8 mouse cellular contexts compared by ENCODE assay signal in the genomic region with DNA sequence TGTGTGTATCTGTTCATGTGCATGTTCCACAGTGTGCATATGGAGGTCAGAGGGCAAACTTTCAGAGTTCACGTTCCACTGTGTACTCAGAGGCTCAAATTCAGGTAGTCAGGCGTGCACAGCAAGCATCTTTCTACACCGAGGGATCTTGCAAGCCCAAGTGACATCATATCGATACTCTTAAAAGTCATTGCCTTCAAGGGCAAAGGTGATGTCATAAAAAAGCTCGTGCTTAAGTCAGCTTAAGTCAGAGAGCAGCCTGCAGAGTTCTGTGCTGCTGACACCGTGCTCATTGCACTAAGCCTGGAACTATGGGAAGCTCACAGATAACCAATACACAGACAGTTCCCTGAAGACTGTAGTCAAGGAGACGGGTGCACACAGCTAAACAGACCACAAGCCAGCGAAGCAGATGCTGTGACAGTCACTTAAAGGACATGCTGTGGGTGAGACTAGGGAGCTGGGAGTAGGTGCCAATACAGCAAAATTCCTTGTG.
DNase-seq lines count a peak whose midpoint lies in the region; ATAC-seq and TF ChIP-seq lines count a peak whose summit lies in the region.
"Had no signal": no experiment of that assay in that cellular context is flagged by ENCODE, and none has a peak within 500 bp of the region (broad histone marks: within the 10 kb centered on the region; RNA-seq: fewer than 3 reads in every experiment).

No protein-coding gene starts in this region.

- no peak overlapping the region for H3K27ac ChIP-seq in liver, postnatal 0 days (ENCODE audit: low read depth)
- no peak overlapping the region; the same call in 1 of the 2 replicates for H3K27ac ChIP-seq in intestine, postnatal 0 days (ENCODE audit: low read depth, low read length)
- H3K27ac ChIP-seq in stomach, postnatal 0 days (replicated peaks), result no peak overlapping the region
- H3K27ac ChIP-seq: limb, embryonic 15.5 days had no signal

- no peaks in the 10 kb centered on the region for H3K36me3 ChIP-seq in liver, postnatal 0 days (replicated peaks; ENCODE audit: insufficient read depth, low read length)
- H3K36me3 ChIP-seq in intestine, postnatal 0 days (ENCODE audit: control insufficient read depth, insufficient read depth), result no peaks in the 10 kb centered on the region
- no peaks in the 10 kb centered on the region for H3K36me3 ChIP-seq in stomach, postnatal 0 days (ENCODE audit: control insufficient read depth, insufficient read depth, low read length)
- H3K36me3 ChIP-seq: limb, embryonic 15.5 days had no signal

- H3K27me3 ChIP-seq in liver, postnatal 0 days (ENCODE audit: insufficient read depth, low read length), result no peaks in the 10 kb centered on the region
- H3K27me3 ChIP-seq in intestine, postnatal 0 days (replicated peaks; ENCODE audit: control insufficient read depth, insufficient read depth, low read length), result no peaks in the 10 kb centered on the region
- H3K27me3 ChIP-seq in stomach, postnatal 0 days (ENCODE audit: control insufficient read depth, insufficient read depth, low read length), result no peaks in the 10 kb centered on the region
- H3K27me3 ChIP-seq: limb, embryonic 15.5 days had no signal

- peak; percentile 38; the same call in 1 of the 2 replicates for ATAC-seq in liver, postnatal 0 days
- peak; percentile 84 for ATAC-seq in intestine, postnatal 0 days
- ATAC-seq in stomach, postnatal 0 days (ENCODE audit: low FRiP score, low TSS enrichment), result peak; percentile 38; the same call in 1 of the 2 replicates

- H3K9ac ChIP-seq in liver, postnatal 0 days (replicated peaks), result no peak overlapping the region
- H3K9ac ChIP-seq in intestine, postnatal 0 days (ENCODE audit: low read depth, low read length), result no peak overlapping the region
- H3K9ac ChIP-seq in stomach, postnatal 0 days (ENCODE audit: low read length), result no peak overlapping the region
- H3K9ac ChIP-seq: limb, embryonic 15.5 days had no signal

- TF ChIP-seq CTCF in liver, postnatal 0 days (IDR thresholded peaks at IDR 0.05; ENCODE audit: low read depth), result no peak
- TF ChIP-seq CTCF in intestine, postnatal 0 days (IDR thresholded peaks at IDR 0.05; ENCODE audit: low read depth), result no peak
- TF ChIP-seq CTCF in stomach, postnatal 0 days (IDR thresholded peaks at IDR 0.05; ENCODE audit: low read depth), result no peak

- H3K4me1 ChIP-seq in liver, postnatal 0 days (ENCODE audit: insufficient read depth), result peaks cover 10% of the 10 kb centered on the region
- 0 out of 2 replicates have a peak, but pooled peaks cover 8% of the 10 kb centered on the region for H3K4me1 ChIP-seq in intestine, postnatal 0 days (replicated peaks; ENCODE audit: control insufficient read depth, insufficient read depth, low read length)
- H3K4me1 ChIP-seq in stomach, postnatal 0 days (replicated peaks; ENCODE audit: control insufficient read depth, insufficient read depth), result no peaks in the 10 kb centered on the region

- WGBS in liver, postnatal 0 days (ENCODE audit: insufficient replicate concordance), result 54% methylated on average over 8 of the region's 8 CpGs
- WGBS in intestine, postnatal 0 days, result 38% methylated on average over 8 of the region's 8 CpGs
- 51% methylated on average over 8 of the region's 8 CpGs for WGBS in stomach, postnatal 0 days

- DNase-seq in liver, postnatal 0 days, result no peak
- DNase-seq in liver, result no peak
- peak; percentile 35 to 67 for DNase-seq in left cerebral cortex, postnatal 10 days (ENCODE audit: extremely low spot score in 1 of 2, low spot score in 2 of 2)
- no peak for DNase-seq in stomach, postnatal 0 days (ENCODE audit: low spot score)
- no peak for DNase-seq in lung, postnatal 36 days
- no peak for DNase-seq in spleen, adult 12 weeks (ENCODE audit: low spot score)

- no peaks in the 10 kb centered on the region for H3K9me3 ChIP-seq in liver, postnatal 0 days (ENCODE audit: low read length)
- no peaks in the 10 kb centered on the region for H3K9me3 ChIP-seq in intestine, postnatal 0 days (ENCODE audit: control insufficient read depth)
- no peaks in the 10 kb centered on the region for H3K9me3 ChIP-seq in stomach, postnatal 0 days (ENCODE audit: control insufficient read depth, low read length)
- H3K9me3 ChIP-seq: limb, embryonic 15.5 days had no signal

- intact Hi-C loops in left cerebral cortex, postnatal 10 days (cut with DNase I), result no loop called here

- TF ChIP-seq EP300 in liver, postnatal 0 days (IDR thresholded peaks at IDR 0.05; ENCODE audit: low read depth), result no peak
- no peak for TF ChIP-seq EP300 in stomach, postnatal 0 days (optimal IDR thresholded peaks at IDR 0.05)

- no peak overlapping the region for H3K4me3 ChIP-seq in liver, postnatal 0 days (ENCODE audit: low read depth, low read length)
- no peak overlapping the region for H3K4me3 ChIP-seq in intestine, postnatal 0 days (ENCODE audit: low read depth, low read length)
- H3K4me3 ChIP-seq in stomach, postnatal 0 days (ENCODE audit: low read depth, low read length), result no peak overlapping the region
- H3K4me3 ChIP-seq: limb, embryonic 15.5 days had no signal

- H3K4me2 ChIP-seq in liver, postnatal 0 days (ENCODE audit: low read depth, low read length), result no peak overlapping the region
- no peak overlapping the region for H3K4me2 ChIP-seq in intestine, postnatal 0 days (replicated peaks; ENCODE audit: low read depth)
- H3K4me2 ChIP-seq in stomach, postnatal 0 days (replicated peaks; ENCODE audit: low read depth), result no peak overlapping the region
- H3K4me2 ChIP-seq: limb, embryonic 15.5 days had no signal

Comparison
In these comparisons a context has a peak if more than half of its experiments do, and no peak if none do; other contexts are left out.
1. DNase-seq: peak in left cerebral cortex, postnatal 10 days (2 of 2); none in liver, postnatal 0 days (single experiment), liver (single experiment), stomach, postnatal 0 days (single experiment), lung, postnatal 36 days (single experiment) and spleen, adult 12 weeks (single experiment).
2. Peak in every context shown above with its lines, with median percentiles within 50 percentile points of each other: ATAC-seq.